Mouse (Mus musculus) megakaryocyte progenitor cell, adult 5-6 weeks (primary cell): ENCODE measurements around the gene Chrna7. TPM values are rescaled to one million over a fixed set of nuclear protein-coding genes. Genes with fewer than 3 reads are reported as not detected.

Source experiments
- ATAC-seq: replicated peaks from 2 replicates; pipeline ENCODE4 v1.8.0; 2016; ENCODE audit warnings: mild to moderate bottlenecking, moderate TSS enrichment, inconsistent platforms; ENCODE audit not compliant: poor library complexity
- total RNA-seq, 2 experiments: library from RNA; stranded (forward) in 1 of 2; stranded (reverse) in 1 of 2; fragments of 157-497, 149-512 nt in 1 of 2; fragments of 200-1000 nt in 1 of 2; gene quantifications; 2 replicates each; pipeline versions ENCODE4 v1.2.3 to v1.2.4; 2015 to 2017

Chrna7 gene
- total RNA-seq, 2 experiments from 2014 or later: not detected

DNA sequence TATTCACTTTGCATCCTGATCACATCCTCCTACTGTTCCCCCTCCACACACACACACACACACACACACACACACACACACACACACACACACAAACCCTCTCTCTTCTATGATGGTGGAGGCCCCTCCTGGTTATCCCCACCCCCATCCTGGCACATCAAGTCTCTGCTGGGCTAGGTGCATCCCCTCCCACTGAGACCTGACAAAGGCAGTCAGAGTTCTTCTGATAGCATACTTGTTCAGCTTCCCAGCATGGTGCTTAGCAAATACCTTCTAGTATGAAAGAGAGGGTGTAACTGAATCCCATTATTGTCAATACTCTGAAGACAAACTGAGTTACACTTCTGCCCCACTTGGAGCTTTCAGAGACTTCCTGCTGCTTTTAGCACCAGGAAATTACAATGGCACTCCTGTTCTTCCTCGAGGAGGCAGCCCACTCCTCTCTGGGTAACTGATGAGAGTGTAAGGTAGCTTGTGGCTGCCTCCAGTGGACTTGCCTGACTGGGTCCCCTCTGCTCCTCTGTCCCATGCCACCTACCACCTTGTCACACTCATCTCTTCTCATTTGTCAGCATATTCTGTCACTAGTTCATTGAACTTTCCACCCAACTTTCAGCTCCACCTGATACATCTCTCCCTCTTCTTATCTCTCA lies 127.9 kb downstream of the Chrna7 start:
- no peak for ATAC-seq

DNA sequence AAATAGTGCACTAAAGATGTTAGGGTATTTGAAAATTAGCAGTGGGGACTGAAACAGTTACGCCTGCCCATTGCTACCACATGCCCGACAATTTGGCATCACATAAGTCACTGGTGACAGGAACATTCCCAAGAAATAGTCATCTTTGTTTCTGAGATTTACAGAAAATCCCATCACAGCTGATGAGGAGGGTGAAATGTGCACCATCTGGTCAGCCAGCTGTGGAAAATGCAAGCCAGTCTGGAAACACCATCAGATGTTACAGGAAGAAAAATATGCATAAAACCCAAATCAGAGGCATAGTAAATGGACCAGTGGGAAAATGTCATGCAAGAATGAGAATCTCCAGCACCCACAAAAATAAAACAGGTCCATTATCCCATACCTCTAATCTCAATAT lies 151.4 kb downstream of the Chrna7 start:
- no peak for ATAC-seq

Other genes starting within 250 kb of the Chrna7 start
- not detected in 2 replicates for gene Otud7a, start 232.2 kb upstream of the Chrna7 start, total RNA-seq (2015)
- not detected in 2 replicates for gene Otud7a, start 232.2 kb upstream of the Chrna7 start, total RNA-seq (2017)